Comparison of ENCODE assay signal across 19 mouse cellular contexts in genomic region chr1:184170926-184171325, GRCm38 (mm10).
DNase-seq lines count a peak whose midpoint lies in the region; ATAC-seq lines count a peak whose summit lies in the region.
"Had no signal": no experiment of that assay in that cellular context is flagged by ENCODE, and none has a peak within 500 bp of the region (broad histone marks: within the 10 kb centered on the region; RNA-seq: fewer than 3 reads in every experiment).

No protein-coding gene starts in this region.

- peak; percentile 93 for ATAC-seq in heart, embryonic 15.5 days (replicated peaks; ENCODE audit: insufficient number of reproducible peaks, insufficient read depth, low FRiP score, low read depth)
- ATAC-seq: forebrain, embryonic 16.5 days; liver, postnatal 0 days; midbrain, embryonic 16.5 days; Patski had no signal

- DNase-seq in adrenal gland, postnatal 36 days = peak; percentile 10 to 13
- no peak for DNase-seq in adrenal gland, postnatal 14 days
- DNase-seq in A20 (ENCODE audit: low read depth, low spot score) = peak; percentile 39
- peak; percentile 50 to 75 for DNase-seq in heart, adult 18-20 months
- no peak for DNase-seq in cerebellum, adult 8-10 months
- DNase-seq in kidney, adult 18-20 months = no peak
- no peak for DNase-seq in cerebellum, adult 9-10 months
- DNase-seq: cerebellum, adult 18-20 months; liver, postnatal 0 days; lung, postnatal 4 days; thymus, adult 2 months had no signal

- 30% methylated on average over 3 of the region's 3 CpGs for WGBS in heart, embryonic 15.5 days

- H3K27ac ChIP-seq in heart, embryonic 15.5 days = peak overlapping the region; percentile 90
- H3K27ac ChIP-seq: kidney, embryonic 15.5 days; layer of hippocampus, adult 2 months; left cerebral cortex, adult 2 months; limb, embryonic 13.5 days had no signal

- no peak overlapping the region for H3K4me3 ChIP-seq in heart, embryonic 15.5 days
- H3K4me3 ChIP-seq: kidney, embryonic 15.5 days; layer of hippocampus, adult 2 months; left cerebral cortex, adult 2 months; limb, embryonic 13.5 days had no signal

- H3K27me3 ChIP-seq in heart, embryonic 15.5 days = no peaks in the 10 kb centered on the region
- H3K27me3 ChIP-seq: kidney, embryonic 15.5 days; limb, embryonic 13.5 days; Patski had no signal

- no peak overlapping the region for H3K9ac ChIP-seq in heart, embryonic 15.5 days
- H3K9ac ChIP-seq: kidney, embryonic 15.5 days; limb, embryonic 13.5 days; liver, postnatal 0 days had no signal

- no peaks in the 10 kb centered on the region for H3K36me3 ChIP-seq in heart, embryonic 15.5 days
- H3K36me3 ChIP-seq: kidney, embryonic 15.5 days; limb, embryonic 13.5 days had no signal

- no peaks in the 10 kb centered on the region for H3K9me3 ChIP-seq in heart, embryonic 15.5 days (replicated peaks)
- H3K9me3 ChIP-seq: kidney, embryonic 15.5 days; limb, embryonic 13.5 days had no signal

- H3K4me2 ChIP-seq in heart, embryonic 15.5 days = peak overlapping the region; percentile 39
- H3K4me2 ChIP-seq: kidney, embryonic 15.5 days; limb, embryonic 13.5 days had no signal

- H3K4me1 ChIP-seq in heart, embryonic 15.5 days (replicated peaks) = peaks cover 25% of the 10 kb centered on the region
- H3K4me1 ChIP-seq: kidney, embryonic 15.5 days; limb, embryonic 13.5 days had no signal

Comparison
In these comparisons a context has a peak if more than half of its experiments do, and no peak if none do; other contexts are left out.
1. DNase-seq: peak in adrenal gland, postnatal 36 days (2 of 2), A20 (single experiment) and heart, adult 18-20 months (2 of 2); none in adrenal gland, postnatal 14 days (single experiment), cerebellum, adult 8-10 months (single experiment), kidney, adult 18-20 months (single experiment) and cerebellum, adult 9-10 months (single experiment).